Mouse (Mus musculus): ENCODE measurements around the gene Nln.

GRCm38 (mm10) chr13:104048835-104049234 lies 60.6 kb downstream of the Nln start:
- no peak for TF ChIP-seq POLR2A (IDR thresholded peaks at IDR 0.05; ENCODE audit: insufficient read length, low read depth)
- TF ChIP-seq MAX (IDR thresholded peaks at IDR 0.05; ENCODE audit: low read depth): no peak
- TF ChIP-seq TCF3 (IDR thresholded peaks at IDR 0.05; ENCODE audit: insufficient read length, low read depth): no peak
